Mouse (Mus musculus): ENCODE data around the gene Ubash3a.

The Ubash3a gene

DNA sequence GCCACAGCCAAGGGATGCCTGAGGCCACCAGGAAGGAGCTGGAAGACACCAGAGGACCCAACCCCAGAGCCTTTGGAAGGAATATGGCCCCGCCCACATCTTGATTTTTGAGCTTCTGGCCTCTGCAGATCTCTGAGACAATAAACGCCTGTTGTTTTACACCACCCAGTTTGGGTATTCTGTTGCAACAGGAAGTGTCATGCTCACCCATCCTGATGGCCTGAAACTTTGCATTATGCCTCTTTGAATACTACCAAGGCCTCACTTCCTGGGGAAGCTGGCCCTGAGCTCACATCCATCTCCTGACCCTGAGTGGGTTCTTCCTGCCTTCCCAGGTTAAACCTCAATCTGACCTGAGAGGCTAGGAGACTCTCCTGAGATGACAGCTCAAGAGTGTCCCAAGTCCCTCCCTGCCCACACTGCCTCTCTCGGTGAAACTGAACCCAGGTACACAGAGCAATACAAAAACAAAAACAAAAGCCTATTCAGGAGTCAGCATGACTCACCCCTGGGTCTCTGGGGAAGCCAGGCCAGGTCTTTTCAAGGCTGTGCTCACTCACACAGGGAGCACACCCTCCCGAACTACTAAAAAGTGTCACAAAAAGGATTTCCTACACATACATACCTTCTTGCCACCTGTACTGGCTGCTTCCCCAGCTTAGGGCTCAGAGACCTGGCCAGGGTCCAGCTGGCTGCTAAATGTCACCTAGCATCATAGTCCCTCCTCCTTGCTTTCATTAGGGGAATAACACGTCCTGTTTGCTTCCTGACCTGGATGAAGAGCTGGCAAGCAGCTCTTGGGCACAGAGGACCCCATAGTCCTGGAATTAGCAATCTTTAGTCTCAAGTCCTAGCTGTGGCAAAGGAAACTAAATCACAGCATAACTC, 8.6 kb downstream of the Ubash3a start:
- no peak for ATAC-seq (ENCODE audit: low TSS enrichment)

DNA sequence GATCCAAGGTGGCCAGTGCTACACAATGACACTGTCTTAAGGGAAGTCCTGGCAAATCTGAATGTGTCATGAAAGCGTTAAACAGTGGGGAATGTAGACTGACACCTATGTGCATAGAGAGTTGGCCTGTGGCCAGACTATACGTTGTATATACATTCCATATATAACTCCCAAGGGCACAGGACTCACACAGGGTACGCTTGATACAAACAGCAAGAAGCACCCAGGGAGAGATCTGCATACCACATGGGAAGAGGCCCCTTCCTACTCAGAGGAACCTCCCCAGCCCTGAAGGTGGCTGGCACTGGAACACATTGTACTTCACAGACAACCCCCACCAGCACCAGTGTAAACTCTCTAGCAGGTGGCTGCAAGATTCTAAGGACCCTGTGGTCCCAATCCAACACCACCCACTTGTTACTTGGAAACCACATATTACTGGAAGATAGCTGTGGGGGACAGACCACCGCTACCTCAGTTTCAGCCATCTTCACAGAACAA, 15.2 kb downstream of the Ubash3a start:
- no peak for ATAC-seq (ENCODE audit: low TSS enrichment)

DNA sequence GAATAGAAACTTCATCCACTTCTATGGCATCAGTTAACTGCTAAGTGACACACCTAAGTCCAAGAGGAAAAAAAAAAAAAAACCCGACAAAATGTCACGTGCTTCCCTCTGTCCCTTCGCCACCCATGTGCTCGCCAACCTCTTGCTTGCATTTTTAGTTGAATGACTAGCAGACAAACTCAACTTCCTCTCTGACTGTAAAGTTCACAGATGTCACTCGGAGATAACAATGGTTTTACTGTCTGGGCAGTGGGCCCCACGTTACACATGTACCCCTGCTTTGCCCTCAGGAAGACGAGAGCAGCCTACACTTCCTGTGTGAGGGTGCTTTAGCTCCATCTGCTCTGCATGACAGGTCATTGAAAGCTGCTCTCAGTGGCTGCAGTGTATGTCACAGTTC, 16.2 kb downstream of the Ubash3a start:
- ATAC-seq (ENCODE audit: low TSS enrichment) = no peak

DNA sequence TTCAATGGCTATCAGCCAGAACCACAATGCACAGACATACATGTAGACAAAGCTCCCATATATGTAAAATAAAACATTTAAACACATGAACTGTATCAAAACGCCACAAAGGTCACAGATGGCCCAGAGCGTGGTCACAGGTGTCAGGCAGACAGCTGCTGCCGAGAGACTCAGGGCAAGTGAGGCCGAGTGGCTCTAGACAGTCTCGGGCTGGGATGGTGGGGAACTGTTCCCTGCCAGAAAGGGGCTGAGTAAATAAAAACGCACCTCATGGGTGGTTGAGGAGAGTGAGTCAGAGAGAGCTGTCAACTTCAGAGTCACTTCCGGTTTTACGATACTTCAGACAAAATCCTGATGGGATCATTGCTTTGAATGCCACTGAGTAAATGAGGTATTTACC, 16.9 kb downstream of the Ubash3a start:
- ATAC-seq (ENCODE audit: low TSS enrichment) = no peak

DNA sequence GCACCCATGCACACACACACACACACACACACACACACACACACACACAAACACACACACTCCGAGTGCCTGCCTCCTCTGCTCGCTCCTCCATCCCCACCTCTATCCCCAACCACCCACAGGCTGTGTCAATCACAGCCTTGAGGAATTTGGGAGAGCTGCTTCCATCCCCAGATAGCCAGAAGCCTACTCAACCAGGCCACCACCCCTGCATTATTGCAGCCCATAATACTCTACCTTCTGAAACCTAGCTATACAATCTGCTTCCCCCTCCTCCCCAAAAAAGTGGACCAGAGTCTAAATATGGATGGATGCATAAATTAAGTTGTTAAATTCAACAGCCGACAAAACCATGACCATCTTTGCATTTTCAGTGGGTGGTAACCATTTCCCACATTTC, 18.7 kb downstream of the Ubash3a start:
- ATAC-seq (ENCODE audit: low TSS enrichment) = peak; percentile 59

DNA sequence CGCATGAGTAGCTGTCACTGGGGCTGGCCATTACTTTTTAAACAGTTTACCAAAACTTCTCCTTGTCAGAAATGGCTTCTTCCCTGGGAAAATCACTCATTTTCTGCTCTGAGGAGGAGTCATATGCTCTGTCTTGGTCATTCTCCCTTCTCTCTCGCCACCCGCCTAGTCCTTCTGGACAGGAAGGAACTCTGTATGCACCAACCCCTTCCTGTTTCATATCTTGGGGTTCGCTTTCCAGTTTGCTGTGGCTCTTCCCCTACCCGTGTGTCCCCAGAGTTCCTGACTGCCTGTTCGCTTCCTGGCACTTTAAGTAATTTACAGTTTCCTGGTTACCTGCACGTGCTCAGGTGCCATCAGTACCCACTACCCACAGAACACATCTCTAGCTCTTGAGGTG, 19.3 kb downstream of the Ubash3a start:
- ATAC-seq (ENCODE audit: low TSS enrichment) = no peak

DNA sequence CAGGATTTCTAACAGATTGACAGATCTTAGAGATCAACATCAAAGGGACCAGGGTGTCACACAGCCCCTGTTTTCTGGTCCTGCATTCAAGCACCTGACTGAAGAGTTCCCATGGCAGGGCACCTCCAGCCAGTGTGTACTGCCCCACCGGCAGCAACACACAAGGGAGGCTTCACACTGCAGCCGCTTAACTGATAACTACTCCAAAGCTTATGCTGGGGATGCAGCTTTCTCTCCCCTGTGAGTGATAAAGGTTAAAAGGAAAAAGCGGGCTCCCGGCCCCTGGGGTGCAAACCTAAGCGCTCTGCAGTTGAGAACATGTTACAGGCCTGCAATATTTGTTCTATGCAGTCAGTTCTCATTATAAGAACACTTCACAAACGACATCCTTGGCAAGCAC, 24.1 kb downstream of the Ubash3a start:
- ATAC-seq (ENCODE audit: low TSS enrichment) = no peak

DNA sequence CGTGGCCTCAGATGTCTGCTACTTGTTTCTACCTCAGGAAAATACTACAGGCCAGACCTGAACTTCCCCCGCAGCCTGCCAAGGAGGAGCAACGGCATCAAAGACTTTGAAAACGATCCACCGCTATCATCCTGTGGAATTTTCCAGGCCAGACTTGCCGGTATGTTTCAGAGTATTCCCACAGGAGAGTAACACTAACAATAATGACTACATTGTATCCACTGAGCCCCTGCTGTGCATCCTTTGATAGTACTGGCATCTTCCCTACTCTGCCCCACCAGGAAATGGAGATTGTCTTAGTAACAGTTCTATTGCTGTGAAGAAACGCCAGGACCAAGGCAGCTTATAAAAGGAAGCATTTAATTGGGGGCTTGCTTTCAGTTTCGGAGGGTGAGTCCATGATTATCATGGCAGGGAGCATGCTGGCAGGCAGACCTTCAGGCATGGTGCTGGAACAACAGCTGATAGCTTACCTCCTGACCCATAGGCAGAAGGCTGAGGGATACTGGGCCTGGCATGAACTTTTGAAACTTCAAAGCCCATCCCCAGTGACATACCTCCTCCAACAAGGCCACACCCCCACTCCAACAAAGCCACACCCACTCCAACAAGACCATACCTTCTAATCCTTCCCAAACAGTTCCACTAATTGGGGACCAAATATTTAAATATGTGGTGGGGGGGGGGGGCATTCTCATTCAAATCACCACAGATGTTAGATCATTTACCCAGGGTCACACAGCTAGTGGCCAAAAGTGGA, 24.8 kb downstream of the Ubash3a start:
- ATAC-seq (ENCODE audit: low TSS enrichment) = no peak

DNA sequence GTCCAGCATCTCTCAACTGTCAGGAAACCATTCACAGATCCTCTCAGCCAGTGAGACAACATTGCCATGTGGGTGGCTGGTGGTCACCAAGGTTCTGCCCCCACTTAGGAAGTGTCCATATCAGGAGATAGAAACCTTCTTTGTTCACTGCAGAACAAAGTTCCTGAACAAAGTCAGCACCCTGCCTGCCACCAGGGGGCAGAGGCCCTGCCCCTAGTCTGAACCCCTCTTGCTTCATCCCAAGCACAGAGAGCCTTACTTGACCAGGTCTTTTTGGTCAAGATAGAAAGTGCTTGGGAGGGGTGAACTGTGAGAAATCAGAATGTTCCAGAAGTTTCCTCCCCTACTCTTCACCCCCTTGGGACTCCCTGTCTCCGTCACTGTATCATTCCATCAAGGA, 28.2 kb downstream of the Ubash3a start:
- no peak for ATAC-seq (ENCODE audit: low TSS enrichment)

DNA sequence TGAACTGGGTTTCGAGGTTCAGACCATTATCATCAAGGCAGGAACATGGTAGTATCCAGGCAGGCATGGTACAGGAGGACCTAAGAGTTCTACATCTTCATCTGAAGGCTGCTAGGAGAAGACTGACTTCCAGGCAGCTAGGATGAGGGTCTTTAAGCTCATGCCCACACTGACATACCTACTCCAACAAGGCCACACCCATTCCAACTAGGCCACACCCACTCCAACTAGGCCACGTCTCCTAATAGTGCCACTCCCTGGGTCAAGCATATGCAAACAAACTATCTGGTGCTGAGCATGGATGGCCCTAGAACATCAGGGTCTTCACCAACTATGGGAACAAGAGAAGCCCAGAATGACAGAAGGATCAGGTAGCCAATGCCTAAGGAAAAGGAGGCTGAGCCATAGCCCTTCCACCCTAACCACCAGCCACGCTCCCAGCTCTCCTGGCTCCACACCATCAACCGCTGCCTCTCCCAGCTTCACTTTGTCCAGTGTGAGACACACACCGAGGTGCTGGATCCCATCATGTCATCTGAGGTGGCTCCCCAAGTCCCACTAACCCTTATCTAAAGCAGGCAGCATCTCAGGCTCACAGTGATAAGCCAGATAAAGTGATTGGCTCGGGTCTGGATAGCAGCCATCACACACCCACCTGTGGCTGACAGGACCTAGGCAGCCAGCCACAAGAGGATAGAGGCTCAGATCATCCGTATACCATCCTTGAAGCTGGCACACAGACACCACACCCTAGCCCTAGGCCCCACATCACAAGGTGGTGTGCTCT, 30.8 kb downstream of the Ubash3a start:
- ATAC-seq (ENCODE audit: low TSS enrichment) = no peak

DNA sequence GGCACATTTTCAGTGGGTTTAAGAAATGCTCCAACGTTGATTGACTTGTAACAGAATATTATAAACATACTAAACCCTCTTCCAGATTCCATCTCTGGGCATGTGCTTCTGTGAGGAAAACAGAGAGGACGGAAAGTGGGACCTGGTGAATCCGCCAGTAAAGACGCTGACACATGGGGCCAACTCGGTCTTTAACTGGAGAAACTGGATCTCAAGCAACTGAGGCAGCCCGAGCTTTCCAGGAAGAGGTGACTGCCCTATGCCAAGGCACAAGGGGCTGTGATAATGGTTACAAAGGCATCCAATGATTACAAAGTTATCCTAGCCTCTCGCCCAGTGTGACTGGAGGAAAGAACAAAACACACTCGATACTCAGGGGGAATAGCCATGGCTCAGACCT, 33.5 kb downstream of the Ubash3a start:
- no peak for ATAC-seq (ENCODE audit: low TSS enrichment)

DNA sequence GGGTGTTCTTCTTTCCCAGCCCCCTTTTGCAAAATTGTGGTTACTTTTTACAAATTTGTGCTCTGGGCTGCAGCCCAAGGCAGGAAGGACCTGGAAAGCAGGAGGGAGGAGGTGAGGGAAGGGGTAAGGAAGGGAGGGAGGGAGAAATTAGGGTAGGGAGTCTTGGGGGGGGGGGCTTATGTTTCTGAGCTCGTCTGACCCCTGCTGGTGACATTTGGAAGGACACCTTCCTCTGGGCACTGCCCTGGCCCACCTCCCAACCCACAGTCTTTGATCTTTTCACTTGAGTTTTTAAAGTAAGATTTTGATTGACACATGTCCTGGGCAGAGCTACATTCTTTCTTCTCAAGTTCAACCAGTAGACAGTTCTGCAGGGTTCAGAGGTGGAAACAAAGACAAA, 35.1 kb downstream of the Ubash3a start:
- no peak for ATAC-seq (ENCODE audit: low TSS enrichment)

DNA sequence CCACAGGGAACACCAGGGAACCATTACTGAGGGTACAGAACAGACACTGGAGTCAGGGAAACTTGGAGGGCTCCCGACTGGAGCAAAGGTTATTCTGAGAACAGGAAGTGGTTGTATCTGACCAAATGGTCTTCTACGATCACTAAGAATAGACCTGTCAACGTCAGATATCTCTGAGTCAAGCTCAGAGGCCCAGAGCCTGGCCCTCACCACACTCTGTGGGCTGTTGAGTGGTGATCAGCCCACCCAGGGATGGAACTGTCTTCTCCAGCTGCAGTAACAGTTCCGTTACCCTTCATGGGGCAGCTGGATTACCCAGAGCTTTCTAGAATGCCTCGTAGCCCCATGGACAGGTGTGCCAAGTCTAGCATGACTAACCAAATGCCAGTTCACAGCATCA, 37.6 kb downstream of the Ubash3a start:
- ATAC-seq (ENCODE audit: low TSS enrichment) = no peak

DNA sequence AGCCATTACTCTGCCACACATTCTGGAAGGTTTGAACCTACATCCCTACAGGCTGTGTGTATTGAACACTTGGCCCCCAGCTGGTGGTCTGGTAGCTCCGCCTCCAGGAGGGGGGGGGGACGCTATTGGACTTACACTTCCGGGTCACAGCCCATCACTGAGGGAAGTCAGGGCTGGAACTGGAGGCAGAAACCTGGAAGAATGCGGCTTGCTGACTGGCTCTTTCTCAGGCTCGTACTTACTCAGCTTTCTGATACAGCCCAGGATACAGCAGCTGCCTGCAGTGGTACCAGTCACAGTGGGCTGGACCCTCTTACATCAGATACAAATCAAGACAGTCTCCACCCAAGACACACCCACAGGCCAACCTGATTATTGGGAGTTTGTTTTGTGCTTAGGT, 39.5 kb downstream of the Ubash3a start:
- ATAC-seq (ENCODE audit: low TSS enrichment) = no peak

DNA sequence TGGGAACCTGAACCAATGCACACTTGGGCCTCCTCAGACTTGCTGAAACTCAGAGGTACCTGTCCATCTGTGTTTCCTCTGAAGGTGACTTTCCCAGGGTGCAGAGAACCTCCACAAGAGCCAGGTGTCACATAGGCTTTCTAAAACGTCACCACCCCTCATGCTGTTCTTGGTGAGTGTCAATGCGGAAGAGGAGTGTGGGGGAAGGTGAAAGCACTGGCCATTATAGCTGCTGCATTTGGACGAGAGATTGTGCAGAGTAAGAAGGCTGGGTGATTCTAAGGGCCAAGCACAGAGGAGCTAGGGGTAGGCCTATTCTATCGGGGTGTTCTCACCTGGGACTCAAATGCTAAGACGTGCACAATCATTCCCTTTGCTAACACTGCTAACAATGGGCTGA, 46.3 kb downstream of the Ubash3a start:
- ATAC-seq (ENCODE audit: low TSS enrichment) = no peak

DNA sequence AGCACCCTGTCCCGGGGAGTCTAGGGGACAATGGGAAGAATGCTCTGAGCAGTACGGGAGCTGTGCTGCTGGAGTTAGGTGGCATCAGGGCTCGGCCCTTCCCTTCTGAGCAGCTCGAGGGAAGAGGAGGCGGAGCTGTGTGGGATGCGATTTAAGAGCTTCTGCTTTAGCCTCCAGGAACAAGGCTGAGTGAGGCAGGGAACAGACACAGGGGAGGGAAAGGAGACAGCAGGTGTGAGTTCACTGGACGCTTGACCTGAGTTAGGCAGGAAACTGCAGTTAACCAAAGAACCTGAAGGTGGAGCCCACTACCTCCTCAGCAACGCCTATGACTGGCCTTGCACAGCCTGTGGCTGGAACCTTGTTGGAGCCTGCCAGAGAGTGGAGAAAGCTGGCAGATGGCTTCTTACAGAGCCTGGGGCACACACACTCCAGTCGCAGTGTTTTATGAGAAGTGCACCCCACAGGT, 46.8 kb downstream of the Ubash3a start:
- peak; percentile 87 for ATAC-seq (ENCODE audit: low TSS enrichment)

DNA sequence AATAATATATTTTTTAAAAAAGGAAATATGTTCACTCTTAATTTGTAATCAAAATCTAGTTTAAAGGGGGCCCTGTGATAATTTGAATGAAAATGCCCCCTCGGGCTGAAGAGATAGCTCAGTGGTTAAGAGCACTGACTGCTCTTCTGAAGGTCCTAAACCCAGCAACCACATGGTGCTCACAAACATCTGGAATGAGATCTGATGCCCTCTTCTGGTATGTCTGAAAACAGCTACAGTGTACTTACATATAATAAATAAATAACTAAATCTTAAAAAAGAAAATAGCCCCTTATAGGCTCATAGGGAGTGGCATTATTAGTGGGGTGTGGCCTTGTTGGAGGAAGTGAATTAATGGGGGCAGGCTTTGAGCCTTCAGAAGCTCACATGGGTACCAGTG, 49.5 kb downstream of the Ubash3a start:
- ATAC-seq (ENCODE audit: low TSS enrichment) = no peak

DNA sequence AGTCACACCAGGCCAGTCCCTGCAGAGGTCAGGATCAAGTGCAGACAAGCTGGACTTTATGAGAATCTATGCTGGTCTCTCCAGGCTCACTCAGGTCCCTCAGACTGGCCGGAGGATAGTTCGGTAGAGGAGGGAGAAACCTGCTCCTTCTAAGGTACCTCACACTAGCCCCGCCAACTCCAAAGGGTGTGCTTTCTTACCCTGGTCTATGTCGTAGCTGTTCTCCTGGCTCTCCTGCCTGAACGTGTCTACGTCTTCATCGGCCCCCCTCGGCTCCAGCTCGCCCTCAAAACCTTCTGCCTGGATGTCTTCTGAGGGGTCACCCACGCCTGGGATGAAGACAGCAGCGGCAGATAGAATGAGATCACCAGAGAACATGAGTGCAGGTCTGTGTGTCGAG, 50.2 kb downstream of the Ubash3a start:
- no peak for ATAC-seq (ENCODE audit: low TSS enrichment)

DNA sequence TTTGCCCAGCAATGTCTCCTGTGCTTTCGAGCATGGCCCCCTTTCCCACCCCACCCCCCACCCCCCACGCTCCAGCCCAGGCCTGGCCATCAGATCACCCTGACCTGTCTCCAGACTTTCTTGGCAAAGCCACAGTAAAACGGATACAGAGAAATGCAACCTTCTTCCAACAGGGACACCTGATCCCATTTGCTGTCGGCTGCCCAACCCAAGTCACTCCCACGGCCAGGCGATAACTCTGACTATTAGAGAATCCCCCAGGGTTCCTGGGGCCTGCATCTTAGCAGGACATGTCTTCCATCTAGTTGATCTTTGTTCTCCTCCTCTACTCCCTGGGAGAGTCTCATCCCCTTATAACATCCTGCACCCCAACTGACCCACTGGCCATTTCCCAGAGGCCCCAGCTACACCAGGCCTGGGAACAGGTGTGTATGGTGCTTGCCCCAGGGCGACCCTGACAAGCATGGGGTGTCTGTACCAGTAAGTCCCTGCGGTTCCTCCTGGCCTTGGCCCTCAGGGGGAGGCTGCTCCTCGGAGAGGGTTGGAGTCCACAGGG, 50.7 kb downstream of the Ubash3a start:
- no peak for ATAC-seq (ENCODE audit: low TSS enrichment)

DNA sequence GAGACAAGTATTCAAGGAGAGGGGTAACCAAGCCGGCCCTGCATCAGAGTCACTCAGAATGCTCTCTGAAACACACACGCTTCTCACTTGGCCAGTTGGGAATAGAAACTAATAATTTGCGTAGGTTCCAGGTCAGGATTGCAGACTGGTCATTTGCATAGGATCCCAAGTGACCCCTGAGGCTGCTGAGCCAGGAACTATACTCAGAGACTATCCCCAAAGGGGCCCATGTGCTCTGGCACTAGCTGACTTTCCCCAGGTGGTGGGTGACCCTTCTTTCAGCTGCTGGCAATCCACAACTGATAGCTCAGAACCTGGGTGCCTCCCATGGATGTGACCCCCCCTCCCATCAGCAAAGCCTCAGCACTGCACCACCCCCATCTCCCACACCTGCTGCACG, 51.5 kb downstream of the Ubash3a start:
- no peak for ATAC-seq (ENCODE audit: low TSS enrichment)

DNA sequence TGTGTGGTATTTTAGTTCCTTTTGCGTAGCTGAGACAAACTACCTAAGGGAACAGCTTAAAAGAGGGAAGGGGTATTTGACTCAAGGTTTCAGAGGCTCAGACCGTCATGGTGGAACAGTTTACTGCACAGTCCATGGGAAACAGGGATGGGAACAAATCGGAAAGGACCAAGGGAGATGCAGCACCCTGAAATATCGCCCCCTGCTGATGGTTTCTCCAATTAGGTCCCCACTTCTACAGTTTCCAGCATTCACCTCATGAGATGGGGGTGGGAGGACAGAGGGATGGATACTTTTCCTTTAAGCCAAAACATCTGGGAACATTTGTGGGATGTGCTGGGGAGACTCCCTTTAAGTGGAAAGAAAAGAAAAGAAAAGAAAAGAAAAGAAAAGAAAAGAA, 52.2 kb downstream of the Ubash3a start:
- no peak for ATAC-seq (ENCODE audit: low TSS enrichment)

DNA sequence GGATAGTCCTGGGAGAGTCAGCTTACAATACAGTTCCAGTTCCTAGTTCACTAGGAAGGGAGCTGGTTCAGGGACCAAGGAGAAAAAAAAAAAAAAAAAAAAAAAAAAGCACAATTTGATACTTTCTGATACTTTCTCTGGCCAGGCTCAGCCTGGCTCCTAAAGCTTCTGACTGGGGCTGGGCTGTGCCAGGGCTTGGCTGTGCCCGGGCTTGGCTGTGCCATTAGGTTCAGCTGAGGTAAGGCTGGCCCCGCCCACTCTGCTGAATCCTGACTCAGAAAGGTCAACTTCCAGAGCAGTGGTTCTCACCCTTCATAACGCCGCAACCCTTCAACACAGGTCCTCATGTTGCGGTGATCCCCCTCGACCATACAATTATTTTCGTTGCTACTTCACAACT, 52.8 kb downstream of the Ubash3a start:
- ATAC-seq (ENCODE audit: low TSS enrichment) = no peak
